Mouse (Mus musculus) bone marrow, adult 2 months (tissue): ENCODE data around the gene Sema3a.

ENCODE experiments used
- CTCF ChIP-seq: fragments of 200-500 bp; IDR thresholded peaks from 2 replicates; pipeline ENCODE4 v1.5.1; 2011; ENCODE audit warnings: low read length, control low read depth; ENCODE audit not compliant: control insufficient read depth, insufficient read depth
- POLR2A ChIP-seq: fragments of 200-500 bp; IDR thresholded peaks from 2 replicates; pipeline ENCODE4 v1.6.1; 2011; ENCODE audit warnings: low read depth, mild to moderate bottlenecking, control low read depth, low read length, borderline replicate concordance; ENCODE audit not compliant: control insufficient read depth

- TF ChIP-seq CTCF (no peak), POLR2A (no peak)
These were observed 212.5 kb downstream of the Sema3a start for GRCm38 (mm10) chr5:13337665-13338064.
